Mouse (Mus musculus): ENCODE results near the gene Wdr17.
"Not testable (repeated sequence)": the region's sequence is repeated elsewhere in the genome, so short reads cannot be mapped to it uniquely, and the experiment has no call there.

Wdr17 gene

GRCm38 (mm10) chr8:54791858-54792698, 94.9 kb downstream of the Wdr17 start:
- no peak for DNase-seq (ENCODE audit: low spot score in 2 of 2)

- no peak for DNase-seq (ENCODE audit: low spot score in 2 of 2)
These were observed 106.6 kb downstream of the Wdr17 start for GRCm38 (mm10) chr8:54780134-54780942.

GRCm38 (mm10) chr8:54779317-54780133, 107.5 kb downstream of the Wdr17 start:
- DNase-seq (ENCODE audit: low spot score in 2 of 2), result peak in 1 of 2 experiments; percentile 17

GRCm38 (mm10) chr8:54777012-54777411, 110.0 kb downstream of the Wdr17 start:
- no peak for DNase-seq (ENCODE audit: low spot score in 2 of 2)

GRCm38 (mm10) chr8:54776241-54776640, 110.7 kb downstream of the Wdr17 start:
- DNase-seq (ENCODE audit: low spot score in 2 of 2), result no peak

GRCm38 (mm10) chr8:54757646-54758045, 129.3 kb downstream of the Wdr17 start:
- no peak for DNase-seq (ENCODE audit: low spot score in 2 of 2)

GRCm38 (mm10) chr8:54736660-54737312, 150.2 kb downstream of the Wdr17 start:
- DNase-seq (ENCODE audit: low spot score in 2 of 2), result no peak

- no peak for DNase-seq (ENCODE audit: low spot score in 2 of 2)
These were observed 162.3 kb downstream of the Wdr17 start for GRCm38 (mm10) chr8:54724668-54725035.

GRCm38 (mm10) chr8:54723976-54724667, 162.9 kb downstream of the Wdr17 start:
- DNase-seq (ENCODE audit: low spot score in 2 of 2), result peak; percentile 52 to 60

GRCm38 (mm10) chr8:54718515-54718914, 168.5 kb downstream of the Wdr17 start:
- DNase-seq (ENCODE audit: low spot score in 2 of 2), result no peak

GRCm38 (mm10) chr8:54705743-54706142, 181.2 kb downstream of the Wdr17 start:
- DNase-seq (ENCODE audit: low spot score in 2 of 2), result no peak

GRCm38 (mm10) chr8:54671806-54672205, 215.2 kb downstream of the Wdr17 start:
- no peak for DNase-seq (ENCODE audit: low spot score in 2 of 2)

- DNase-seq (ENCODE audit: low spot score in 2 of 2), result no peak
These were observed 219.2 kb downstream of the Wdr17 start for GRCm38 (mm10) chr8:54667756-54668155.

GRCm38 (mm10) chr8:54660675-54661074, 226.3 kb downstream of the Wdr17 start:
- peak; percentile 9 to 19 for DNase-seq (ENCODE audit: low spot score in 2 of 2)

GRCm38 (mm10) chr8:54659703-54660102, 227.3 kb downstream of the Wdr17 start:
- no peak for DNase-seq (ENCODE audit: low spot score in 2 of 2)

- DNase-seq (ENCODE audit: low spot score in 2 of 2), result no peak
These were observed 248.3 kb downstream of the Wdr17 start for GRCm38 (mm10) chr8:54638634-54639033.

GRCm38 (mm10) chr8:54616710-54617109, 270.3 kb downstream of the Wdr17 start:
- DNase-seq (ENCODE audit: low spot score in 2 of 2), result not testable (repeated sequence)

- no peak for DNase-seq (ENCODE audit: low spot score in 2 of 2)
These were observed 276.7 kb downstream of the Wdr17 start for GRCm38 (mm10) chr8:54610238-54610637.

GRCm38 (mm10) chr8:54609336-54609735, 277.6 kb downstream of the Wdr17 start:
- DNase-seq (ENCODE audit: low spot score in 2 of 2), result no peak

GRCm38 (mm10) chr8:54603440-54603839, 283.5 kb downstream of the Wdr17 start:
- no peak for DNase-seq (ENCODE audit: low spot score in 2 of 2)
